Mouse (Mus musculus) heart, embryonic 14.5 days (tissue): Measurements from ENCODE around the gene Adamts12. TPM values are rescaled to one million over a fixed set of nuclear protein-coding genes. Genes with fewer than 3 reads are reported as not detected.

Experiments
- ATAC-seq: fragments of 200-750 bp; cut with Nextera tagmentation; 2 replicates; pipeline ENCODE4 v1.8.0; 2017; ENCODE audit warnings: low read depth, moderate TSS enrichment; ENCODE audit not compliant: insufficient number of reproducible peaks, insufficient read depth, low FRiP score
- H3K27ac ChIP-seq, 2 experiments: fragments of 200-500 bp in 1 of 2; fragments of 300-500 bp in 1 of 2; sonication (generic) in 1 of 2; replicated peaks in 1 of 2; 2 replicates each; pipeline ENCODE4 v1.5.1; 2012 to 2014; ENCODE audit warnings: low read depth in 2 of 2, low read length in 2 of 2, control low read depth in 1 of 2, mild to moderate bottlenecking in 1 of 2, mixed read lengths in 1 of 2; ENCODE audit not compliant: control insufficient read depth in 1 of 2, insufficient read depth in 1 of 2
- H3K27me3 ChIP-seq: fragments of 300-500 bp; sonication (generic); 2 replicates; pipeline ENCODE4 v1.6.1; 2014; ENCODE audit warnings: mild to moderate bottlenecking, low read length, control low read depth; ENCODE audit not compliant: control insufficient read depth, insufficient read depth
- H3K36me3 ChIP-seq: fragments of 300-500 bp; sonication (generic); 2 replicates; pipeline ENCODE4 v1.6.1; 2014; ENCODE audit warnings: mild to moderate bottlenecking, control low read depth, low read length, mixed read lengths; ENCODE audit not compliant: control insufficient read depth, insufficient read depth
- H3K4me1 ChIP-seq, 2 experiments: fragments of 200-500 bp in 1 of 2; fragments of 300-500 bp in 1 of 2; sonication (generic) in 1 of 2; 2 replicates each; pipeline ENCODE4 v1.6.1; 2012 to 2014; ENCODE audit warnings: low read length in 2 of 2, control low read depth in 1 of 2, mixed read lengths in 1 of 2; ENCODE audit not compliant: control insufficient read depth in 2 of 2, insufficient read depth in 2 of 2
- H3K4me2 ChIP-seq: fragments of 300-500 bp; sonication (generic); 2 replicates; pipeline ENCODE4 v1.6.1; 2014; ENCODE audit warnings: mild to moderate bottlenecking, low read length
- H3K4me3 ChIP-seq, 2 experiments: fragments of 200-500 bp in 1 of 2; fragments of 300-500 bp in 1 of 2; sonication (generic) in 1 of 2; 2 replicates each; pipeline ENCODE4 v1.5.1; 2012 to 2014; ENCODE audit warnings: low read length in 2 of 2, mild to moderate bottlenecking in 2 of 2, control low read depth in 1 of 2, low read depth in 1 of 2, moderate library complexity in 1 of 2; ENCODE audit not compliant: control insufficient read depth in 1 of 2, insufficient read depth in 1 of 2
- H3K9ac ChIP-seq: fragments of 300-500 bp; sonication (generic); 2 replicates; pipeline ENCODE4 v1.6.1; 2014; ENCODE audit warnings: mild to moderate bottlenecking, low read length
- H3K9me3 ChIP-seq: fragments of 300-500 bp; sonication (generic); 2 replicates; pipeline ENCODE4 v1.6.1; 2016; ENCODE audit warnings: low read length, control low read depth; ENCODE audit not compliant: control insufficient read depth
- WGBS: fragments of 180-500 bp; shearing (Covaris S2); extraction: QIAGEN DNeasy Blood & Tissue Kit; methylation state at CpG from one replicate; pipeline ENCODE4 v1.1.7; 2014; 5-methylcytosine and 5-hydroxymethylcytosine counted together
- polyA plus RNA-seq: library from polyadenylated mRNA; unstranded; fragments of >200 nt; fragmentation: Nextera tagmentation; extraction: Ambion mirVana; gene quantifications from 2 replicates; pipeline ENCODE4 v1.2.1, GENCODE M21; 2014

The Adamts12 gene
- polyA plus RNA-seq, 1 experiment from 2014 or later, result 2.0 TPM

GRCm38 (mm10) chr15:11198246-11198795 is 133.7 kb downstream of the Adamts12 start:
- no peaks in the 10 kb centered on the region for H3K9me3 ChIP-seq
- H3K4me1 ChIP-seq, result no peaks in the 10 kb centered on the region
- no peak for ATAC-seq
- H3K36me3 ChIP-seq, result no peaks in the 10 kb centered on the region
- no peak overlapping the region for H3K27ac ChIP-seq
- no peaks in the 10 kb centered on the region for H3K27me3 ChIP-seq
- H3K4me2 ChIP-seq, result no peak overlapping the region
- no peak overlapping the region for H3K4me3 ChIP-seq
- no peak overlapping the region for H3K9ac ChIP-seq
- WGBS, result 86% methylated on average over 7 of the region's 7 CpGs

DNA sequence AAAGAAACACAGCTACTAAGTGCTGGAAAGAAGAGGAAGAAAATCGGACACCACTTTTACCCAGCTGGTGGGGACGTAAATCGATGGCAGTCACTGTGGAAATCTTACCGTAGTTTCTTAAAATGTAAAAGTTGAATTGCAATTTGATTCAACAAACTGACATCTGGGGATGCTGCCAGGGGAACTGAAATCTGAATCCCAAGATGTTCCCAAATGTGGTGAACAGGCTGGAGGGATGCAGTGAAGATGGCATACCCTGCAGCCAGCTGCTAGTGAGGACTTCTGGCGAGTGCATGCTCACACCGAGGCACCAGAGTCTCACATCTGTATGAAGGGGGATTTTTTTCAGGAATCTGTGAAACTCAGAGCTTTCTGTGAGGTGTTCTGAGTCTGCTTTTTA is 138.5 kb downstream of the Adamts12 start:
- H3K4me2 ChIP-seq, result no peak overlapping the region
- no peak overlapping the region for H3K9ac ChIP-seq
- no peak overlapping the region for H3K27ac ChIP-seq
- no peaks in the 10 kb centered on the region for H3K9me3 ChIP-seq
- ATAC-seq, result no peak
- no peaks in the 10 kb centered on the region for H3K27me3 ChIP-seq
- WGBS, result 70% methylated on average over 6 of the region's 6 CpGs
- no peaks in the 10 kb centered on the region for H3K4me1 ChIP-seq
- H3K4me3 ChIP-seq, result no peak overlapping the region
- H3K36me3 ChIP-seq, result no peaks in the 10 kb centered on the region

DNA sequence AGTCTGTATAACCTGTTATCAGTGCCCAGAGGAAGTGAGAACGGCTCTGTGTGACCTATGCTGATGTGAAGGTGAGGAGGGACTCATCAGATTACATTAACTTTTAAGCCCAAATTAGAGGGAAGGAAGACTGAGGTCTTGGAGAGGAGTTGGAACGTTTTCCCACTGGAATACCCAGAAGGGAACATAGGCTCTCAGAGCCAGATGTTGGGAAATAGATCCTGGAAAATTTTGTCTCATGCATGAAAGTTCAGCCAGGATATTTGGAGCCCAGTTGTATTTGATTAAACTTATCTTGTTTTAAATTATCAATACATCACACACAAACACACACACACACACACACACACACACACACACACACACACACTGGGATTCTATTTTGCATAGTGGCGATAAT is 140.3 kb downstream of the Adamts12 start:
- Histone ChIP-seq H3K9ac (no peak overlapping the region), H3K9me3 (no peaks in the 10 kb centered on the region), H3K27me3 (no peaks in the 10 kb centered on the region), H3K36me3 (no peaks in the 10 kb centered on the region), H3K4me3 (no peak overlapping the region), H3K4me1 (no peaks in the 10 kb centered on the region), H3K27ac (no peak overlapping the region), H3K4me2 (no peak overlapping the region)
- WGBS, result 53% methylated on average over 3 of the region's 3 CpGs
- no peak for ATAC-seq

GRCm38 (mm10) chr15:11210976-11211375 is 146.4 kb downstream of the Adamts12 start:
- Histone ChIP-seq H3K4me1 (no peaks in the 10 kb centered on the region), H3K27me3 (no peaks in the 10 kb centered on the region), H3K9ac (no peak overlapping the region), H3K27ac (no peak overlapping the region), H3K9me3 (no peaks in the 10 kb centered on the region), H3K4me2 (no peak overlapping the region), H3K36me3 (no peaks in the 10 kb centered on the region), H3K4me3 (no peak overlapping the region)
- no peak for ATAC-seq
- 68% methylated on average over 6 of the region's 6 CpGs for WGBS

GRCm38 (mm10) chr15:11233906-11234632 is 169.5 kb downstream of the Adamts12 start:
- H3K27me3 ChIP-seq, result no peaks in the 10 kb centered on the region
- no peak overlapping the region for H3K4me3 ChIP-seq
- H3K9ac ChIP-seq, result no peak overlapping the region
- no peak for ATAC-seq
- H3K36me3 ChIP-seq, result no peaks in the 10 kb centered on the region
- no peaks in the 10 kb centered on the region for H3K9me3 ChIP-seq
- H3K27ac ChIP-seq, result no peak overlapping the region
- 67% methylated on average over 4 of the region's 4 CpGs for WGBS
- no peak overlapping the region for H3K4me2 ChIP-seq
- no peaks in the 10 kb centered on the region for H3K4me1 ChIP-seq

DNA sequence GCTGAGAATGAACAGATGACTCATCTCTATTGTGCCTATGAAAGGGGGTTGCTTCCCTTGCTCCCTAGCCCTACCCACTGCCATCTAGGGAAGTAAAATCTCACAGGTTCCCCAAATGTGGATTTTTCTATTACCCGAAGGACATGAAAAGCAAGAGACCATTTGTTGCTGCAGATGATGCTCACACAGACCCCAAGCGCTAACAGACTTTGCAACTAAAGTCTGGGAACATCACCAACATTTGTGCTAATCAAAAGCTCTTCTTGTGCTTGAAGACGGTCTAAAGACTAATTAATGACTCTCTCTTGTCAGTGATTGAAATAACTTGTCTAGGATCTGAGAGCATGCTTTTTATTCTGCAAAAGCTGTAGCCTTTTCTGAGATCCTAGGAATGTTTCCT is 175.8 kb downstream of the Adamts12 start:
- Histone ChIP-seq H3K4me1 (no peaks in the 10 kb centered on the region), H3K36me3 (no peaks in the 10 kb centered on the region), H3K4me2 (no peak overlapping the region), H3K9me3 (no peaks in the 10 kb centered on the region), H3K27me3 (no peaks in the 10 kb centered on the region), H3K4me3 (no peak overlapping the region), H3K27ac (no peak overlapping the region), H3K9ac (no peak overlapping the region)
- ATAC-seq, result no peak
- WGBS, result 79% methylated on average over 3 of the region's 3 CpGs

- no peak overlapping the region for H3K4me2 ChIP-seq
Measured at GRCm38 (mm10) chr15:11241288-11241687, 176.7 kb downstream of the Adamts12 start.

DNA sequence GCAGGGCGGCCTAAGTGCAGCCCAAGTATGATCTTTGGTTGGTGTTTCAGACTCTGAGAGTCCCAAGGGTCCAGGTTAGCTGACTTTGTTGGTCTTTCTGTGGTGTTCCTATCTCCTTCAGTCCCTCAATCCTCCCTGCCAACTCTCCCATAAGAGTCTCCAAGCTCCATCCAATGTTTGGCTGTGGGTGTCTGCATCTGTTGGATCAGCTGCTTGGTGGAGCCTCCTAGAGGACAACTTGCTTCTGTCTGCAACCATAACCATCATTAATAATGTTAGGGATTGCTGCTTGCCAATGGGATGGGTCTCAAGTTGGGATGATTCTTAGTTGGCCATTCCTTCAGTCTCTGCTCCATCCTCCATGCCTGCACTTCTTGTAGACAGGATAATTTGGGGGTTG is 181.8 kb downstream of the Adamts12 start:
- H3K4me1 ChIP-seq, result no peaks in the 10 kb centered on the region
- no peak for ATAC-seq
- WGBS, result 70% methylated on average over 1 of the region's 1 CpGs

More at GRCm38 (mm10) chr15:11241288-11241687, 176.7 kb downstream of the Adamts12 start:
- Histone ChIP-seq H3K9ac (no peak overlapping the region), H3K4me3 (no peak overlapping the region), H3K27me3 (no peaks in the 10 kb centered on the region), H3K27ac (no peak overlapping the region), H3K4me1 (no peaks in the 10 kb centered on the region), H3K36me3 (no peaks in the 10 kb centered on the region), H3K9me3 (no peaks in the 10 kb centered on the region)
- ATAC-seq, result no peak
- WGBS, result 56% methylated on average over 2 of the region's 2 CpGs

More for the DNA sequence above, 181.8 kb downstream of the Adamts12 start:
- H3K4me2 ChIP-seq, result no peak overlapping the region
- no peaks in the 10 kb centered on the region for H3K9me3 ChIP-seq
- no peak overlapping the region for H3K9ac ChIP-seq
- H3K4me3 ChIP-seq, result no peak overlapping the region
- no peaks in the 10 kb centered on the region for H3K36me3 ChIP-seq
- no peak overlapping the region for H3K27ac ChIP-seq
- no peaks in the 10 kb centered on the region for H3K27me3 ChIP-seq
